Mouse (Mus musculus) intestine, embryonic 15.5 days (tissue): Measurements from ENCODE around the gene Kif13a. TPM values are rescaled to one million over a fixed set of nuclear protein-coding genes. Genes with fewer than 3 reads are reported as not detected.

Experiments used
- ATAC-seq: fragments of 200-750 bp; cut with Nextera tagmentation; 2 replicates; pipeline ENCODE4 v1.8.0; 2017; ENCODE audit warnings: moderate TSS enrichment, moderate library complexity
- H3K27ac ChIP-seq: fragments of 300-500 bp; sonication (generic); 2 replicates; pipeline ENCODE4 v1.5.1; 2015; ENCODE audit warnings: mild to moderate bottlenecking, inconsistent platforms
- H3K27me3 ChIP-seq: fragments of 300-500 bp; sonication (generic); replicated peaks from 2 replicates; pipeline ENCODE4 v1.6.1; 2015; ENCODE audit warnings: inconsistent platforms
- H3K36me3 ChIP-seq: fragments of 300-500 bp; sonication (generic); 2 replicates; pipeline ENCODE4 v1.6.1; 2015; ENCODE audit warnings: inconsistent platforms
- H3K4me1 ChIP-seq: fragments of 300-500 bp; sonication (generic); replicated peaks from 2 replicates; pipeline ENCODE4 v1.6.1; 2015; ENCODE audit warnings: inconsistent platforms
- H3K4me2 ChIP-seq: fragments of 300-500 bp; sonication (generic); replicated peaks from 2 replicates; pipeline ENCODE4 v1.6.1; 2015; ENCODE audit warnings: mild to moderate bottlenecking, inconsistent platforms
- H3K4me3 ChIP-seq: fragments of 300-500 bp; sonication (generic); replicated peaks from 2 replicates; pipeline ENCODE4 v1.5.1; 2015; ENCODE audit warnings: inconsistent platforms
- H3K9ac ChIP-seq: fragments of 300-500 bp; sonication (generic); 2 replicates; pipeline ENCODE4 v1.6.1; 2015; ENCODE audit warnings: inconsistent platforms
- H3K9me3 ChIP-seq: fragments of 300-500 bp; sonication (generic); 2 replicates; pipeline ENCODE4 v1.6.1; 2016; ENCODE audit warnings: inconsistent platforms
- WGBS: fragments of 180-500 bp; shearing (Covaris S2); methylation state at CpG from one replicate; pipeline ENCODE4 v1.1.7; 2015; 5-methylcytosine and 5-hydroxymethylcytosine counted together
- polyA plus RNA-seq: library from polyadenylated mRNA; unstranded; fragments of >200 nt; fragmentation: Nextera tagmentation; extraction: Ambion mirVana; gene quantifications from 2 replicates; pipeline ENCODE4 v1.2.1, GENCODE M21; 2015

Kif13a gene
- polyA plus RNA-seq, 1 experiment from 2014 or later, result 17.0 TPM

DNA sequence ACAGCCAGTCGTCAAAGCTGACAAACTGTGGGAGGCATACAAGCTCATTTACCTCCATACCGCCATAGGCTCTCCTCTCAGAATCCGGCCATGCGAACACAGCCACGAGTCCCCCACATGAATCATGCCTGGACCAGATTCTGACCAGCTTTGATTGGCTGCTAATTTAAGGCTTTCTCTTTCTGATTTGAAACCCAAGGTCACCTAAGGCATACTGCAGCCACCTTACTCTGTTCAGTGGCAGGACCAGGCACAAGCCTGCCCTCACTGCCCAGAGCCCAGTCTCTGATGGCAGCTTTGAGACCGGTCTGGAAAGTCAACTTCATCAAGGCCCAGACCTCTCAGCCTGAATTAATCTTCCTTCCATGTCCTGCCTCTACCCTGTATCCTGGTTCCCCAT, 17.7 kb downstream of the Kif13a start:
- WGBS, result 74% methylated on average over 6 of the region's 6 CpGs
- H3K27ac ChIP-seq, result no peak overlapping the region
- H3K27me3 ChIP-seq, result no peaks in the 10 kb centered on the region
- H3K36me3 ChIP-seq, result no peaks in the 10 kb centered on the region
- no peak overlapping the region for H3K9ac ChIP-seq
- H3K4me1 ChIP-seq, result no peaks in the 10 kb centered on the region
- no peaks in the 10 kb centered on the region for H3K9me3 ChIP-seq
- no peak overlapping the region for H3K4me2 ChIP-seq
- ATAC-seq, result no peak
- no peak overlapping the region for H3K4me3 ChIP-seq

DNA sequence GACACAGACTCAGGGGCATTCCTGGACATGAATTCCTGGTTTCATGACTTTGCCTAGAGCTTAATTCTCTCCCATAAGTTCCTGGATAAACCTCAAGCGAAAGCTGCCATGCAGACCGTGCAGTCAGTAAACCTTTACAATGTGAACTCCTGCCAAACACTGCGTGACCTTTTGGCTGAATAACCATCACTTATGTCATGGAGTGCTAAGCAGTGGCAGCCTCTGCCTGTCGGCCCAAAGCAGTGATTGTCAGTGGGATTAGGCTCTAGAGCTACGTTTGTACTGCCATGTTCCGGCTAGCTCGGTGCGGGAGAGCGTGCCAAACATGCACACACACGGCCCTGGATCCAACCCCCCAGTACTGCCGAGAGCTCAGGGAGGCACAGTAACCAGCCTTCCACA, 18.6 kb downstream of the Kif13a start:
- H3K9me3 ChIP-seq, result no peaks in the 10 kb centered on the region
- WGBS, result 46% methylated on average over 11 of the region's 11 CpGs
- ATAC-seq, result no peak

DNA sequence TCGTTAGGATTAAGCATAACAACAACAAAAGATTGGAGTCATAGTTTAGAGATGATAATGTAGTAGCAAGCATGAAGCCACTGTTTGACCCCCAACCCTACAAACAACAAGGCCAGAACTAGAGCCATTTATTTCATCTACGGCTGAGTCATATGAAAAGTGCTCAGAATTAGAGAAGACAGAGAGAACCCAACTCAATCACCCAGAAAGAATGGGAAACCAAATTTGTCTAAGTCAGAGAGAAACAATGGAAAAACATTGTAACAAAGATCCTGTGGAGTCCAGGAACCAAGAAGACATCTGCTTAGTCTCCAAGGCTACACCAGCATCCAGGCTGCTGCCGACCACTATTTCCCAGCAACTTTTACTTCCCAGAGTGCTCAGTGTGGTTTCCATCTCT, 19.7 kb downstream of the Kif13a start:
- no peak for ATAC-seq
- Histone ChIP-seq H3K27ac (no peak overlapping the region), H3K9me3 (no peaks in the 10 kb centered on the region), H3K27me3 (no peaks in the 10 kb centered on the region), H3K4me1 (no peaks in the 10 kb centered on the region), H3K36me3 (no peaks in the 10 kb centered on the region), H3K4me3 (no peak overlapping the region), H3K4me2 (no peak overlapping the region), H3K9ac (no peak overlapping the region)
- WGBS, result 73% methylated on average over 3 of the region's 3 CpGs

More for the DNA sequence above, 18.6 kb downstream of the Kif13a start:
- H3K4me1 ChIP-seq, result no peaks in the 10 kb centered on the region
- H3K9ac ChIP-seq, result no peak overlapping the region
- no peak overlapping the region for H3K27ac ChIP-seq
- no peak overlapping the region for H3K4me2 ChIP-seq
- H3K4me3 ChIP-seq, result no peak overlapping the region
- no peaks in the 10 kb centered on the region for H3K27me3 ChIP-seq
- no peaks in the 10 kb centered on the region for H3K36me3 ChIP-seq

DNA sequence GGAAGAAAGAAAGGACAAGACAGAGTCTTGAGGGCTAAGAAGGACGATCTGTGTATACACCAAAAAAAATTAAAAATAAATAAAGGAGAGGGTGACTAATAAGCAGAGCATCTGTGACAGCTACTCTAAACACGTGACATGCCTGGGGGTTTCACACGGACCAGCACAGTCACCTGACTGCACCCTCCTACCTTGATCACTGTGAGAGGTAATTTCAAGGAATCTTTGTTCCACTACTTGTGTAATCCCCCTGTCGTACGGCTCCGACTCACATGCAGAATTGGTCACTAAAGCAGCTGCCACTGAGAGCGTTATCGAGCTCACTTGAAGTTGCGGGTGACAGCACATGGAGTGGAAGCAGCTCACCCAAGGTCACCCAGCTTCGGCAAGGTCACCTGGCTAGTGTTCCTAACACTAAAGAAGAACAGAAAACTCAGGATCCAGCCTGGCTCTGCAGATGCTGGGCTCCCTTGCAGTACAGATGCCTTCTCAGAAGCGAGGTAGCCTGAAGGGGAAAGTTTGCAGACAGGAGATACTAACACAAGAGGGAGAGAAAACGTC, 20.6 kb downstream of the Kif13a start:
- Histone ChIP-seq H3K27me3 (no peaks in the 10 kb centered on the region), H3K9me3 (no peaks in the 10 kb centered on the region), H3K4me2 (no peak overlapping the region), H3K4me3 (no peak overlapping the region), H3K27ac (no peak overlapping the region), H3K9ac (no peak overlapping the region), H3K4me1 (no peaks in the 10 kb centered on the region), H3K36me3 (no peaks in the 10 kb centered on the region)
- WGBS, result 60% methylated on average over 12 of the region's 12 CpGs
- ATAC-seq, result no peak

DNA sequence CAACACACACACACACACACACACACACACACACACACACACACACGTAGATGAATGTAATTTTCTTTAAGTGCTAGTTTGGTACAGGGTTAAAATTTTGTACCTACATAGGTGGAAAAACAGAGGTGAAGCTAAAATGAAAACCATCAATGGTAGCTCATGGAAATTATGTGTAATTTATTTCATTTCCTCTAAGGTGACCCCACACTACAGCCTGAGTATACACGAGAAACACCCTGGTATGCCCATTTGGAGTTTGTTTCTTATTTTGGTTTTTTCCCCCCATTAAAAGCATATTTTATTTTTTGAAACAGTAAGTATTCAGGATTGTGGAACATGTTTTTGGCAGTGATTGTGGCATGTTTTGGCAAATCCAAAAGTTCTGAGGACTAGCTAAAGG, 21.3 kb downstream of the Kif13a start:
- no peaks in the 10 kb centered on the region for H3K4me1 ChIP-seq
- no peak overlapping the region for H3K4me2 ChIP-seq
- H3K9ac ChIP-seq, result no peak overlapping the region
- ATAC-seq, result no peak
- 88% methylated on average over 2 of the region's 2 CpGs for WGBS
- H3K27me3 ChIP-seq, result no peaks in the 10 kb centered on the region
- no peaks in the 10 kb centered on the region for H3K36me3 ChIP-seq
- H3K27ac ChIP-seq, result no peak overlapping the region
- no peak overlapping the region for H3K4me3 ChIP-seq
- H3K9me3 ChIP-seq, result no peaks in the 10 kb centered on the region

DNA sequence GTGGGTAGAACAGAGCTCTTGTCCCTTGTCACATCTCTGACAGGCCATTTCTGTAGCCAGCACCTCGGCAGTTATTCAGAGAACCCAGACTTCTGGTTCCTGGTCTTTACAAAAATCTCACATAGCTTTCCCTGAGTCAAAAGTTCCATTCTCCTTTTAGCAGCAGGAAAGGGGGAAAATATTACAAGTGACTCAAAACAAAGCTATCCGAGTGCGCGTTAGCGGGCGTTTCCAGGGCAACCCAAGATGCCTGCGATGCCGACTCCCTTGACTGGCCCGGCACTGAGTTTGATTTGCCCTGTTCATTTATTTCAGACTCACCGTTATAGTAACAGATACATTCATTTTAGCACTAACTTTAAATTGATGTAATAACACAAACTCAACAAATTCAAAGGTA, 21.8 kb downstream of the Kif13a start:
- Histone ChIP-seq H3K4me3 (no peak overlapping the region), H3K36me3 (no peaks in the 10 kb centered on the region), H3K9ac (no peak overlapping the region), H3K9me3 (no peaks in the 10 kb centered on the region), H3K27ac (no peak overlapping the region), H3K27me3 (no peaks in the 10 kb centered on the region), H3K4me1 (no peaks in the 10 kb centered on the region), H3K4me2 (no peak overlapping the region)
- ATAC-seq, result no peak
- WGBS, result 62% methylated on average over 10 of the region's 10 CpGs

DNA sequence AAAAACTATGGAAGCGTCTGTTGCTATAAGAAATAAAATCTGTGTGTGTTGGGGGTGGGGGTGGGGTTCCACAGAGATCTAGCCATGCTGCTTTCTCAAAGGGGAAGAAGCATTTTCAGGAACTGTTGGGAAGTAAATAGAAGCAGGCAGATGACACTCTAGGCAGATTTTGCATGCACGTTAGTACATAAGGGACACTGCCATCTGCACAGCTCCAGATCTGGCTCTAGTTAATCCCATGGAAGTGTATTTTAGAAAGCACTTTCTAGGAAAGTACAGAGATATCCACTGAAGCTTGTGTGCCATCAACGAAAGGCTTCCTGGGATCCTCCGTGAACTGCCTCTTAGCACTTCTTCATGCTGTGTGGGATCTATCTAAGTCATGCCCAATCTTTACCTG, 22.6 kb downstream of the Kif13a start:
- WGBS, result 91% methylated on average over 4 of the region's 4 CpGs
- no peaks in the 10 kb centered on the region for H3K9me3 ChIP-seq
- no peak overlapping the region for H3K4me2 ChIP-seq
- no peaks in the 10 kb centered on the region for H3K27me3 ChIP-seq
- no peaks in the 10 kb centered on the region for H3K36me3 ChIP-seq
- H3K4me3 ChIP-seq, result no peak overlapping the region
- ATAC-seq, result no peak
- no peaks in the 10 kb centered on the region for H3K4me1 ChIP-seq
- no peak overlapping the region for H3K9ac ChIP-seq
- no peak overlapping the region for H3K27ac ChIP-seq

DNA sequence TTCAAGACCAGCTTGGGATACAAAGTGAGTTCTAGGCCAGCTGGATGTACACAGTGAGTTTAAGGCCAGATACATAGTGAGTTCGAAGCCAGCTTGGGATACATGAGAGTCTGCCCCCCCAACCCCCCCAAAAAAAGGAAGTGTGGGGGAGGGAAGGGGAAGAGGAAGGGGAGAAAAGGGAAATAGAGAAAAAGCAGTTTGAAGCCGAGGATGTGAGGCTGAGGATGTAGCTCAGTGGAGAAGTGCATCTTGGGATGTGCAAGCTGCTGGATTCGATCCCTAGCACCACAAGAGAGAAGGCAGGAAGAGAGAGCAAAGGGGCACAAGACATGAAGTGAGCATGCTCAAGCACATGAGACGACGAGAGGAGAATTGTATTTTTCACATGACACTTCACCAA, 23.7 kb downstream of the Kif13a start:
- Histone ChIP-seq H3K36me3 (no peaks in the 10 kb centered on the region), H3K9ac (no peak overlapping the region), H3K4me1 (no peaks in the 10 kb centered on the region), H3K4me2 (no peak overlapping the region), H3K27me3 (no peaks in the 10 kb centered on the region), H3K9me3 (no peaks in the 10 kb centered on the region), H3K27ac (no peak overlapping the region), H3K4me3 (no peak overlapping the region)
- 86% methylated on average over 5 of the region's 5 CpGs for WGBS
- no peak for ATAC-seq

DNA sequence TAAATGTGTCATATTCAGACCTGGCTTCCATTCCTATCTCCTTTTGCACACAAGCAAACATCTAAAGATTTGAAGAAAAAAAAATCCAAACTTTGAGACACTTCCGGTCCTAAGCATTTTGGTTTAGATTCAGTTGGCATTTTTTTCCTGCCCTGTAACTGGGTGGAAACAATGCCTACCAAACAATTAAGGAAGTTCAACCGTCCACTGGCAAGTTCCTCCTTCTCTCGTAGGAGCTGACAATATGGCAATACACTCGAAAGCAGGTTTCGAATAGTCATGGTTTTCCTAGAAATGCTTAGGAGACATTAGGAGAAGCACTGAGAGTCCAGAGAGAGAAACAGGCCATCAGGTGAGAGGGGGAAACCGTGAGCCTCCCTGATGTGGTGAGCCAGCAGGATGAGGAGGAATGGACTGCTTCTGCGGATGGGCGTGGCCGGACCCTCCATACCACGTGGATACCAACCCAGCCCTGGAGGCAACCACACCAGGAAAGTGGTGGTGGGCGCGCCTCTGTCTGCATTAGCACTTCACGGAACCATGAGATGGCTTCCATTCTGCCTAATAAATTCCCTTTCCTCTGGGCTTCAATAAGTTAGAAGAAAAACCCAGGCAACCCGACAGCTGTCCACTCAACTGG, 24.6 kb downstream of the Kif13a start:
- H3K36me3 ChIP-seq, result no peaks in the 10 kb centered on the region
- H3K27ac ChIP-seq, result no peak overlapping the region
- ATAC-seq, result no peak
- H3K9me3 ChIP-seq, result no peaks in the 10 kb centered on the region
- no peak overlapping the region for H3K9ac ChIP-seq
- H3K4me1 ChIP-seq, result no peaks in the 10 kb centered on the region
- H3K27me3 ChIP-seq, result no peaks in the 10 kb centered on the region
- WGBS, result 83% methylated on average over 14 of the region's 14 CpGs
- H3K4me2 ChIP-seq, result no peak overlapping the region
- H3K4me3 ChIP-seq, result no peak overlapping the region

DNA sequence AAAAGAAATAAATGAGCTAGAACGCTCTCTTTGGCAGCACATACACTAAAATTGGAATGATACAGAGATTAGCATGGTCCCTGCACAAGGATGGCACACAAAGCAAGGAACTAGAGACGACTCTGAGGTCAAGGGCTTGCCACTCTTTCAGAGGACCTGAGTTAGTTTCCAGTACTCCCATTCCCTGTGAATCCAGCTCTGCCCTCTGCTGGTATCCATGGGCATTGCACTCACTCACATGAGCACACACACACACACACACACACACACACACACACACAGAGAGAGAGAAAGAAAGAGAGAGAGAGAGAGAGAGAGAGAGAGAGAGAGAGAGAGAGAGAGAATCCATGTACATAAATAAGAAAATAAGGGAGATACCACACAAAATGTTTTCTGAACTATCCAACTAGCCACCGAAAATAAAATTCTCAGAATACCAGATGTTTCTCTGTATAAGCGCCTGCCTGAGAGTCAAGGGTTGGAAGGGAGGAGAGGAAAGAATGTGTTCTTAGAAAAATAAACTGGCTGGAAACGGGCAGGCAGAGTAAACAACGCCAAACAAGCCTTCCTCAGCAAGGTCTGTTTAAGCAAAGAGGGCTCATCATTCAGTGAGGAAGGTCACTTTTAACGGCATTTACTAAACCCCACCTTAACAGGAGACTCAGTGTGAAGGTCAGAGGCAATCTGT, 27.0 kb downstream of the Kif13a start:
- Histone ChIP-seq H3K4me3 (no peak overlapping the region), H3K27me3 (no peaks in the 10 kb centered on the region), H3K4me1 (no peaks in the 10 kb centered on the region), H3K9me3 (no peaks in the 10 kb centered on the region), H3K36me3 (no peaks in the 10 kb centered on the region), H3K4me2 (no peak overlapping the region), H3K27ac (no peak overlapping the region), H3K9ac (no peak overlapping the region)
- no peak for ATAC-seq
- WGBS, result 72% methylated on average over 7 of the region's 7 CpGs

DNA sequence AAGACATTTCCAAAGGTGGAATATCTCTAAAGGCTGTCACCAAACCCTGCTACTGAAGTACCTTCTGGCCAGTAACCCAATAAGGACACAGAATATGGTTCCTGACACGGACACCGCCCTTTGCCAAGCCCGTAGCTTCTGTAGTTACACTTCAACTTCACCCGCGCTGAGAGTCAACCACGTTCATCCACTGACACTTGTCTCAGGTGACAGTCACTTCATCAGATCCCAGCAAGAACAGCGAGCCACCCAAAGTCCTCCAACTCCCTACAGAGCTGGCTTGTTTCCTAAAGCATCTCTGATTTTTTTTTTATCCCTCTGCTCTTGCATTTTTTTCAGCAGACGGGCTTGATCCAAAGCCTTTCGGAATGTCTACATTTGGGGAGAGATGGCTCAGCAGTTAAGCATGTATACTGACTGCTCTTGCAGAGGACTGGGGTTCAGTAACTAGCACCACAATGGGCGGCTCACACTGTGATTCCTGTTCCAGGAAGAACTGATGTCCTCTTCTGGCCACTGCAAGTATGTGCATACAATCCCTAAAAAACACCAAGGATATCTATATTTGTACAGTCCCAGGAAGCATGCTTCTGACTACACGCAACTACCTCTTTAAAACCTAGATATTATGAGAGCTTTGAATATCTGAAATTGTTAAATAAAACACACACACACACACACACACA, 28.7 kb downstream of the Kif13a start:
- 94% methylated on average over 11 of the region's 11 CpGs for WGBS
- Histone ChIP-seq H3K4me1 (no peaks in the 10 kb centered on the region), H3K27ac (no peak overlapping the region), H3K4me2 (no peak overlapping the region), H3K36me3 (no peaks in the 10 kb centered on the region), H3K9me3 (no peaks in the 10 kb centered on the region), H3K27me3 (no peaks in the 10 kb centered on the region), H3K4me3 (no peak overlapping the region), H3K9ac (no peak overlapping the region)
- no peak for ATAC-seq

DNA sequence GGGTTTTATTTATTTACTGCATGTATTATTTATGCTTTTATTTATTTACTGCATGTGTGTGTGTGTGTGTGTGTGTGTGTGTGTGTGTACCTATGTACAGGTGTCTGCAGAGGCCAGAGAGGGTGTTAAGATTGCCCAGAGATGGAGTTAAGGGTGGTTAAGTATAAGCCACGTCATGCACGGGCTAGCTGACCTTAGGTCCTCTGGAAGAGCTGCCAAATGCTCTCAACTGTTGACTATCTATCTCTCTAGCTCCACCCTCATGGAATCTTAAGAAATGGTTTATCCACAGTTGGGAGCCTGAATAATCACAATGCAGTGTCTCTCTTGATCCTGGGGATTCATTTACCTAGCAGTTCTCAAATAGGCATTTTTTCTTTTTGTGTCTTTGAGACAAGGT, 30.8 kb downstream of the Kif13a start:
- H3K27me3 ChIP-seq, result no peaks in the 10 kb centered on the region
- no peak overlapping the region for H3K27ac ChIP-seq
- no peak overlapping the region for H3K4me2 ChIP-seq
- WGBS, result 40% methylated on average over 2 of the region's 2 CpGs
- H3K4me1 ChIP-seq, result 0 out of 2 replicates have a peak, but pooled peaks cover 7% of the 10 kb centered on the region
- no peak overlapping the region for H3K9ac ChIP-seq
- no peak overlapping the region for H3K4me3 ChIP-seq
- ATAC-seq, result no peak
- no peaks in the 10 kb centered on the region for H3K9me3 ChIP-seq
- no peaks in the 10 kb centered on the region for H3K36me3 ChIP-seq
